Mouse (Mus musculus): ENCODE results near the gene Fbxw15.
"Not testable (repeated sequence)": the region's sequence is repeated elsewhere in the genome, so short reads cannot be mapped to it uniquely, and the experiment has no call there.

The Fbxw15 gene

GRCm38 (mm10) chr9:109568162-109568561 is at the start of gene Fbxw15:
Fbxw15 (minus strand) TSS chr9:109568262.
- not testable (repeated sequence) for DNase-seq (ENCODE audit: low spot score in 2 of 2)

- peak in 1 of 2 experiments; percentile 14 for DNase-seq (ENCODE audit: low spot score in 2 of 2)
Measured at GRCm38 (mm10) chr9:109606837-109607236, 38.8 kb upstream of the Fbxw15 start.

DNA sequence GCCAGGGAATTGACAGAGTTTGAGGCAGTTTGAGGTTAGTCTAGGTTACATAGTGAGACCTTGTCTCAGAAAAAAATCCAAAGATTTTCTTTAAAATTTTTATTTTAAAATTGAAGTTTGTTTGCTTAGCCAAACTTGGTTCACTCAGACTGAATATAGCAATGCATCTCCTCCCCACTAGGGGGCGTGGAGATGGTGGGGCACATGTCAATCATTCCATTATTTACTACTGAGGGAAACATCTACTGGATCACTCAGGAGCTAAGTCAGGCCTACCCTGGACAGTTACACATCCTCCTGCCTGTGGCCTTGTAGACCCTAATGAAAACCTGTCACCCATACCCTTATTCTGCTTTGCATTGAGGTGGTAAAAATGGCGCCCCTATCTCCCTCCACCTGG is 34.1 kb upstream of the Fbxw15 start:
- not testable (repeated sequence) for DNase-seq (ENCODE audit: low spot score in 2 of 2)

DNA sequence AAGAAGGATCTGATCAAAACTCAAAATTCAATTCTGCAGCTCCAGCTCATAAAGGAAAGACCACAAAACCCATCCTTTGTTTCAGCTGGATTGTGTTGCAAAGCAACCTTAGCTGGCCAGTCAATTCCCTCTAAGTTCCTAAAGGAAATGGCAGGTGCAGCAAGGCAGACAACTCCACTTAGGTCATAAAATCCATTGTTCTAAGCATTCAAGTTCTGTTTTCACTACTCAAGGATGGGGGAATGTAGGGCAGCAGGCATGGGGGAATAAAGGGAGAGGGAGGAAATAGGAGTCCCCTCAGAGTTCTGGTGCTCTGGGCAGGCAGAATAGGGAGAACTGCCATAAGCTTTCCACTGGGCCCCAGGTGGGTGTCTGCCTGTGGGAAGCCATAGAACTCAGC is 29.2 kb upstream of the Fbxw15 start:
- no peak for DNase-seq (ENCODE audit: low spot score in 2 of 2)

DNA sequence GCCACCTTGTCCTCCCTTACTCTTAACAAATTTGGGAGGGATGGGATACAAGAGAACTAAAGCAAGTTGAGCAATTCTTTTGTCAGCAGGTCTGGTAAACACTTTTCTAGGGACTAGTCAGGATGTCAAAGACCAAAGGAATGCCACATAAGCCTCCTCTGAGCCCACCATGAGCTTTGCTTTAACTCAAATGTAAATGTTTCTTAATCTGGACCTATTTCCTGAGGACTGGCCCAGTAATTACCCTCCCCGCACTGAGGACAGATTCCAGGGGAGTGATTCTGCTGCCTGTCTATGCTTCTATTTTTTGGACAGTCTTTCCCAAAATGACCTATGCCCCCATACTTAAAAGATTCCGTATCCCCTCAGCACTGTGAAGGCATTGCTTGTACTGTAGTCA is 26.8 kb upstream of the Fbxw15 start:
- no peak for DNase-seq (ENCODE audit: low spot score in 2 of 2)

DNA sequence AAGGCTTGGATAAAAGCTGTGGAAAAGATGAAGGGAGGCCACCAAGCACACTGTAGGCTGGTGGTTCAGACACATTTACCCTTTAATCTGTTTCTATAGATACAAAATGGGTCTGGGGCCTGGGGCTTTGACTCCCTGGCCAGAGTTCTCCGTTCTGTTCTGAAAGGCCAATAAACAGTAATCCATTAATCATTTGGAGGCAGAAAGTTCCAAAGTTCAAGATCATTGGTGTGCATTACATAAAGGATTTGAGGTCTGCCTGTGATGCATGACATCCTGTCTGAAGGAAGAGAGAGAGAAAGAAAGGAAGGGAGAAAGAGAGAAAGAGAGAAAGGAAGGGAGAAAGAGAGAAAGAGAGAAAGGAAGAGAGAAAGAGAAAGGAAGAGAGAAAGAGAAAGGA is 2.5 kb downstream of the Fbxw15 start:
- DNase-seq (ENCODE audit: low spot score in 2 of 2) = no peak

DNA sequence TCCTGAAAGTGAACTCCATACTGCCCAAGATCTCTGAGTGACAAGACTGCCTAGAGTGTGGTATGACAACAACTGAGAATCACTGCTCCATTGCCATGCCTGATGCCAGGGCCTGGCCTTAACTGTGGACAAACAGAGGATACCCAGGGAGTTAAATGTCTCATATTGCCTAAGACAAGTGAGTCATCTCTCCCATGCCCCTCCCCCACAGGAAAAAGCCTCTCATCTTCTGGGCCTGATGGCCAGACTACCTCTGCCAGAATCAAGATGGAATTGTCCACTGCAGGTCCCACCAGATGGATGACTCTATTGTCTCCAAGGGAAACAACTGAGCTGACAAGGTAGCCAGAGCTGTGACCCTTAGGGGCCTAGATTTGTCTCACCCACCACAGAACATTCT is 6.0 kb downstream of the Fbxw15 start:
- DNase-seq (ENCODE audit: low spot score in 2 of 2) = not testable (repeated sequence)

DNA sequence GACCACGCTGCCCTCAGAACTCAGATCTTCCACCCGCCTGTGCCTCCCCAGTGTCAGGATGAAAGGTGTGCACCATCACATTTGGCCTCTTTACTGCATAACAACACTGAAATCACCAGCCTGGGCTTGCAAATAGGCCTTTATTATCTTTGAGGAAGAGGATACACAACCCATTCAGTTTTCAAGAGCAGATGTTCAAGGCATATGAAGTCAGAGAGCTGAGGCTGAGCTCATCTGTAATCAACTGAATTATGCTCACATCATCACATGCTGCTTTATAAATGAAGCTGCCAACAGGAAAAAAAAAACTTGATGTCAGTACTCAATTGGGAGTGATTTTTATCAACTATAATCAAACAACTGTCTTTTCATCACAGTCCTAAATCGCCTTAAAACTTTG is 15.6 kb downstream of the Fbxw15 start:
- no peak for DNase-seq (ENCODE audit: low spot score in 2 of 2)

GRCm38 (mm10) chr9:109549666-109550065 is 18.4 kb downstream of the Fbxw15 start:
- DNase-seq (ENCODE audit: low spot score in 2 of 2) = not testable (repeated sequence)

DNA sequence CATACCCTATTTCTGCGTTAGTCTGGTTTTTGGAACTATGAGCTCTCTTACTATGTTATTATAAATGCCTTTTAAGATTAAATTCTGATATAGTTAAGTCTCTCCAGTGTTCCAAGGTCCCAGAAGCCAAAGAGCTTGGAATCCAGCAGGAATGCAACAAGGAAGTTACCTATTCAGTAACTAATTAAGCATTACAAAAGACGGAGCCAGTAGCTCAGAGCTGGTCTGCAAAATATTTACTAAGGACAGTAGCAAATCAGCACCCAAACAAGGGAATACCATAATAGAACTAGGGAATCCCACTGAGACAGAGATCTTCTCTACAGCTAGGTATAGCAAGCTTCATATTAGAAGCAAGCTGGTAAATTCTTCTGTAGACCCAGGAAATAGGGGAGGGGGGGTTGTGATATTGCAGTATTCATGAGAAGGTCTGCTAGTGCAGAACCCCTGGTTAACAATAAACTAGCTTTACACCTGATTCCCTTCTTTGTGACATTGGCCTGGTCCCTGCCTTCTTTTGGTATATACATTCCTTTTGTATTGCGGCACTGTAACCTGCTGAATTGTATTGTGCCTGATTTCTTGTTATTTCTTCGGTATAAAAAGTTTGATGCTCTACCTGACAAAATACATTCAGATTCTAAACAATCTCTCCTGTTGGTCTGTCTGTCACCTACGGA is 44.5 kb downstream of the Fbxw15 start:
- no peak for DNase-seq (ENCODE audit: low spot score in 2 of 2)
